Mouse (Mus musculus) brain, embryonic 14.5 days (tissue): ENCODE results near the gene Ice1.

Experiments
- CTCF ChIP-seq: fragments of 200-500 bp; IDR thresholded peaks from 2 replicates; pipeline ENCODE4 v1.5.1; 2012; ENCODE audit warnings: inconsistent platforms, mild to moderate bottlenecking, moderate library complexity, borderline replicate concordance; ENCODE audit not compliant: insufficient read depth, insufficient read length; ENCODE audit errors: extremely low read depth
- POLR2A ChIP-seq: fragments of 200-500 bp; IDR thresholded peaks from 2 replicates; pipeline ENCODE4 v1.6.1; 2012; ENCODE audit warnings: mild to moderate bottlenecking, inconsistent platforms, borderline replicate concordance; ENCODE audit not compliant: poor library complexity, insufficient read depth, insufficient read length, severe bottlenecking; ENCODE audit errors: extremely low read depth

DNA sequence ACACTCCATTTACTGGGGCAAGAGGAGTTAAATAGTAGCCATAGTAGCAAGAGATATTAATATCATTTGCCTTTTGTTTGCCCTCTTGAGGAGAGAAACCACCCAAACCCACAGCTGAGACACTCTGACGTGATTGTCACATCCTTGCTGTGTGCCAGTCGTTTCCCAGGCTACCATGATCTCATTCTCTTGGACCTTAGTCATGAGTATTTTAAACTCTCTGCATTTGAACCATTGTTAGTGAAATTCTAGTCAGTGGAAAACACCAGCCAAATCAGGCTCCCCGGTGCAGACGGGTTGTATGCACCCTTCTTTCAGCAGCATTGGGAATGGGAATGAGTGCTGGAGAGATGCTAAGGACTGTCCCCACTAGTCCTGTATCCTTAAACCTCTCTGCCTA, 32.6 kb upstream of the Ice1 start:
- no peak for TF ChIP-seq POLR2A
- TF ChIP-seq CTCF: no peak
